Mouse (Mus musculus) ES-E14 (cell line): ENCODE data around the gene Rdh13. TPM values are rescaled to one million over a fixed set of nuclear protein-coding genes. Genes with fewer than 3 reads are reported as not detected.

Source experiments
- DNase-seq: peaks from one replicate; pipeline ENCODE4 v3.0.0-alpha.2; 2013; ENCODE audit warnings: low read depth, low spot score
- H3K27ac ChIP-seq: 2 replicates; pipeline ENCODE4 v1.5.1; 2012; ENCODE audit warnings: low read depth, mild to moderate bottlenecking, low read length, moderate library complexity, mixed read lengths; ENCODE audit not compliant: poor library complexity, insufficient read depth, severe bottlenecking
- H3K36me3 ChIP-seq: 2 replicates; pipeline ENCODE4 v1.6.1; 2012; ENCODE audit warnings: mild to moderate bottlenecking, low read length, moderate library complexity, mixed read lengths; ENCODE audit not compliant: control insufficient read depth, poor library complexity, insufficient read depth, severe bottlenecking
- H3K4me1 ChIP-seq, 2 experiments: fragments of 150-350 bp in 1 of 2; sonication (generic) in 1 of 2; 2 replicates each; pipeline ENCODE4 v1.6.1; 2012; ENCODE audit warnings: low read length in 2 of 2, mild to moderate bottlenecking in 1 of 2, mixed read lengths in 1 of 2; ENCODE audit not compliant: control insufficient read depth in 2 of 2, insufficient read depth in 2 of 2, poor library complexity in 1 of 2
- H3K4me3 ChIP-seq, 2 experiments: fragments of 150-350 bp in 1 of 2; sonication (generic) in 1 of 2; 2 replicates each; pipeline ENCODE4 v1.5.1; 2012; ENCODE audit warnings: low read length in 2 of 2, low read depth in 1 of 2, mild to moderate bottlenecking in 1 of 2, mixed read lengths in 1 of 2; ENCODE audit not compliant: insufficient read depth in 1 of 2, poor library complexity in 1 of 2, severe bottlenecking in 1 of 2
- H3K9ac ChIP-seq: 2 replicates; pipeline ENCODE4 v1.6.1; 2012; ENCODE audit warnings: low read depth, mild to moderate bottlenecking, low read length, mixed read lengths; ENCODE audit not compliant: poor library complexity, insufficient read depth, severe bottlenecking
- H3K9me3 ChIP-seq: fragments of 150-350 bp; sonication (generic); 2 replicates; pipeline ENCODE4 v1.6.1; 2012; ENCODE audit warnings: low read depth, mild to moderate bottlenecking, low read length; ENCODE audit not compliant: control insufficient read depth, insufficient read depth
- CHD2 ChIP-seq: IDR thresholded peaks from 2 replicates; pipeline ENCODE4 v1.6.1; 2014; ENCODE audit warnings: mild to moderate bottlenecking, low read depth, low read length, inconsistent platforms
- HCFC1 ChIP-seq: IDR thresholded peaks from 2 replicates; pipeline ENCODE4 v1.6.1; 2012; ENCODE audit warnings: low read length, inconsistent platforms, borderline replicate concordance; ENCODE audit not compliant: insufficient read depth
- MAFK ChIP-seq: IDR thresholded peaks from 2 replicates; pipeline ENCODE4 v1.6.1; 2014; ENCODE audit warnings: mild to moderate bottlenecking, low read depth, low read length, inconsistent platforms; ENCODE audit not compliant: insufficient read depth
- ZC3H11A ChIP-seq: IDR thresholded peaks from 2 replicates; pipeline ENCODE4 v1.6.1; 2012; ENCODE audit warnings: low read depth, mild to moderate bottlenecking, inconsistent platforms, low read length, borderline replicate concordance
- ZNF384 ChIP-seq: IDR thresholded peaks from 2 replicates; pipeline ENCODE4 v1.6.1; 2012; ENCODE audit warnings: low read depth, low read length, inconsistent platforms
- in situ Hi-C, 2 experiments: fragments of 600-800 bp; cut with MboI; formaldehyde crosslinking; loops; one replicate each; pipeline ENCODE4 v1.15.1; 2025; ENCODE audit warnings: low sequenced_read_pairs in 2 of 2, inconsistent platforms in 1 of 2; ENCODE audit not compliant: unreplicated experiment in 2 of 2
- total RNA-seq: library from RNA; depleted of rRNA; stranded (reverse); fragments of 300-350 nt; gene quantifications from 2 replicates; pipeline ENCODE4 v1.2.3, GENCODE M21; 2012; rRNA removed

Rdh13 gene
- 25.3 and 27.0 TPM in 2 replicates for total RNA-seq

GRCm38 (mm10) chr7:4445216-4445791 is at the start of gene Rdh13:
TSS of gene Rdh13 (minus strand) at chr7:4445649.
- TF ChIP-seq ZNF384 = no peak
- TF ChIP-seq CHD2 = no peak
- peak; percentile 91 for TF ChIP-seq HCFC1
- Histone ChIP-seq H3K9ac (peak within 1 kb of the TSS; percentile 85), H3K4me3 (peak within 1 kb of the TSS; percentile 77 to 99), H3K9me3 (no peaks in the 10 kb centered on the region), H3K27ac (peak within 1 kb of the TSS; percentile 69), H3K4me1 (peaks cover 1 to 13% of the 10 kb centered on the region in 2 experiments; a peak in 2 of 4 replicates), H3K36me3 (peaks cover 27% of the 10 kb centered on the region)
- DNase-seq = peak; percentile 89
- in situ Hi-C loops = loop anchor here in 1 of 2 experiments (25.0 kb wide), 1 partner anchor 308 kb away; the partner anchor contains the start of gene Leng8

- Histone ChIP-seq H3K9me3 (no peaks in the 10 kb centered on the region), H3K27ac (no peak overlapping the region), H3K36me3 (peaks cover 15% of the 10 kb centered on the region), H3K4me1 (no peaks in the 10 kb centered on the region), H3K4me3 (no peak overlapping the region), H3K9ac (no peak overlapping the region)
- no peak for DNase-seq
- no peak for TF ChIP-seq HCFC1
- TF ChIP-seq MAFK = no peak
- in situ Hi-C loops = no loop called here
Observed at GRCm38 (mm10) chr7:4493991-4494390, 48.5 kb upstream of the Rdh13 start.

- Histone ChIP-seq H3K4me1 (no peaks in the 10 kb centered on the region), H3K4me3 (no peak overlapping the region), H3K9me3 (no peaks in the 10 kb centered on the region), H3K27ac (no peak overlapping the region), H3K9ac (no peak overlapping the region), H3K36me3 (peaks cover 17% of the 10 kb centered on the region)
- no peak for TF ChIP-seq CHD2
- no peak for TF ChIP-seq ZC3H11A
- TF ChIP-seq MAFK = no peak
- TF ChIP-seq ZNF384 = no peak
- TF ChIP-seq HCFC1 = no peak
- no peak for DNase-seq
- in situ Hi-C loops = no loop called here
Observed at GRCm38 (mm10) chr7:4492284-4493224, 47.1 kb upstream of the Rdh13 start.

GRCm38 (mm10) chr7:4491308-4491707 is 45.9 kb upstream of the Rdh13 start:
- Histone ChIP-seq H3K9ac (no peak overlapping the region), H3K4me3 (no peak overlapping the region), H3K9me3 (no peaks in the 10 kb centered on the region), H3K36me3 (peaks cover 14% of the 10 kb centered on the region; the same call in 1 of the 2 replicates), H3K27ac (no peak overlapping the region), H3K4me1 (no peaks in the 10 kb centered on the region)
- DNase-seq = no peak
- TF ChIP-seq ZNF384 (no peak), HCFC1 (no peak), CHD2 (no peak), ZC3H11A (no peak), MAFK (no peak)
- in situ Hi-C loops = no loop called here
